Mouse (Mus musculus) T-cell, adult 2 months (primary cell): ENCODE results near the gene Dnase2b.

Source experiments
- DNase-seq: peaks from one replicate; pipeline ENCODE4 v3.0.0; 2022; ENCODE audit warnings: low spot score

Gene Dnase2b

DNA sequence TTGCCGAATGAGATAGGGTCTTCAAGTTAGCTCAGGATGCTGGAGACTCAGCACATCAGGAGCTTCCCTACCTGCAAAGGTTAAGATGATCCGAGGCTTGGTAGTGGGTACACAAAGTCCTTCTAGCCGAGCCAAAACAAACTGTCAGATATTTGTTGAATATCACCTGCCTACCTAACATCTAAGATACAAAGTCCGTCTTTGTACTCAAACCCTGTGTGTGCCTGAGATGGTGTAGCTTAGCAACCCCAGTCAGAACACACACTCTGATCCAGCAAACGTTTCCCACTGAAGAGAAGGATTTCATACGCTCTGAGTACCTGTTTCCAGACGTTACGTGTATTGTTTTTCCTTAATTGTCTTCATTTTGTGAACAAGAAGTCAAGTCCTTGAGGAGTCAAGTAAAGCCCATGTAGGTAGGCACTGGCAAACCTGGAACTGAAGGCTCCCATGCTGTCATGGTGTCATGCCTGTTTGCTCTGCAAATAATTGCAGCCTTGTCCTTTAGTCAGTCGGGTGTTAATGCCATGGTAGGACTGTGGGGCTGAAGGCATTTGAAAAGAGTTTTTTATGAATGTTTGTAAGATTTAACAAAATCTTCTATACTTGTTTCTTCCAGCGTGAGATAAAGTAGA lies 45.1 kb downstream of the Dnase2b start, which contains the start of gene Uox:
Gene Uox (plus strand): TSS at position 279 of the 635 bp plus-strand sequence.
- DNase-seq: no peak

DNA sequence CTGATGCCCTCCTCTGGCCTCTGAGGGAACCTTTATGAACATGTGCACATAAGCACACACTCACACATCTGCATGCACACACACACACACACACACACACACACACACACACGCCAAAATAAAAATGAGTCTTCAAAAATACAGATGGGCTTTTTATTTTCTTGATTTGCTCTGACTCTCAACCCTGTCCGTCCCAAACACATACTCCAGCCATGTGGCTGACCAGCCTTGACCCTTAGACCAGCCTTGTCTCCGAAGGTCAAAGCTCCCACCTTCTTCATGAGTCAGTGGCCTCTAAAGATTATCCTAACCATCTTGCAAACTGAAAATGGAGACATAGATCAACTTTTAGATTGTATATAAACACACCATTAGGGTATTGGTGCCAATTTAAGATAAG lies 45.8 kb downstream of the Dnase2b start:
- no peak for DNase-seq

DNA sequence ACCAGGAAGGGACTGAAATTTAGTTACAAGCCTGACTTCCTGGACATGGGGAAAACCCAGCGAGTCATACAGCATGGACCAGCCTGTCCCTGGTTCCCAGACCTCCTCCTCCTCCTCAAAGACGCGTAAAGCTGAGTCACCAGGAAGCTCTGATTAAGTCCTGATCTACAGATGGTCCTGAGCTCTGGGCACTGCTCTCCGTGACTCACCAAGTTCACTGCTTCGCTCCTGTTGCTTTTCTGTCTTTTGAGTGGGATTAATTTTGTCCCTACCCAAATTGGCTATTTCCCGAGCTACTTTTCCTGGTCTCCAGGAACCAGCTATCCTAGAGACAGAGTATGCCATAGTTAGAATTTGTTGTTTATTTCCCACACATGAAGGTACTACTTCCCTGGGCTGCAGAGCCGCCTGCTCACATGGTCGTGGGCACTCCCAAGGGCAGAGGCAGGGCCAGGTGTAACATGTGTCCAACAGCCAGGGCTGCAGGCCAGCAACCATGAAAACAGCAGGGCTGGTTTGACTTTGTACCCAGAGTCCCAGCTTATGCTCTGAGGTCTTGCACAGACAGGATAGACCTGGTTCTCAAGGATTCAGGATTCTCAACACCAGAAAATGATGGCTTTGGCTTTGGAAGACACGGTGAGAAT lies 47.4 kb downstream of the Dnase2b start:
- no peak for DNase-seq

DNA sequence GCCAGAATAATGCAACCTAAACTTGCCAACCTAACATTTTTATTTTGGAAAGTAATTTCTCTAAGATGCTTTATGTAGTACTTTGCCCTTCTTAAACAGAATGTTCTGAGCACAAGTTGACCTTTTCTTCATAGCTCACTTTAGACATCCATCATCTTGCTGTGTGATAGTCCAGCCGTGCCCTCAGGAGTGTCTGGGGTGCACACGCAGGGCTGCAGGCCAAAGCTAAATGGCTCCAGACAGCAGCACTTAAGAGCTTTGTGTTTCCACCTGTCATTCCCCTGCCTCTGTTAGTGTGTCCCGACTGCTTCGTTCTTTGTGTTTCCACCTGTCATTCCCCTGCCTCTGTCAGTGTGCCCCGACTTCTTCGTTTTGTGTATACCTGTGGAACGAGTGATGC lies 48.0 kb downstream of the Dnase2b start:
- DNase-seq: no peak

DNA sequence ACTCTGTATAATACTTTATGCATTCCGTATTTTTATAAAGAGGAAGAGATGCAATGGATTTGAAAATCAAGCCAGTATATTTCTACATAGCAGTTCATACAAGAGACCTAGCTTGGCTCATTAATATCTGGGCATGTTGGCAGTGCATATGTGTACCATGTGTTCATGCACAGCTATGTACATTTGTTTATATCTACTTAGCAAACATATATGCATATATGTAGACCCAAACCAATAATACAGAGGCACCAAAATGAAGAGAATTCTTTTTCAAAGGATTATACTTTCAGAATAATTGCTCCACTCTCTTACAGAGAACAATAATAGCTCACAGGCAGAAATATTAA lies 50.4 kb downstream of the Dnase2b start:
- no peak for DNase-seq

DNA sequence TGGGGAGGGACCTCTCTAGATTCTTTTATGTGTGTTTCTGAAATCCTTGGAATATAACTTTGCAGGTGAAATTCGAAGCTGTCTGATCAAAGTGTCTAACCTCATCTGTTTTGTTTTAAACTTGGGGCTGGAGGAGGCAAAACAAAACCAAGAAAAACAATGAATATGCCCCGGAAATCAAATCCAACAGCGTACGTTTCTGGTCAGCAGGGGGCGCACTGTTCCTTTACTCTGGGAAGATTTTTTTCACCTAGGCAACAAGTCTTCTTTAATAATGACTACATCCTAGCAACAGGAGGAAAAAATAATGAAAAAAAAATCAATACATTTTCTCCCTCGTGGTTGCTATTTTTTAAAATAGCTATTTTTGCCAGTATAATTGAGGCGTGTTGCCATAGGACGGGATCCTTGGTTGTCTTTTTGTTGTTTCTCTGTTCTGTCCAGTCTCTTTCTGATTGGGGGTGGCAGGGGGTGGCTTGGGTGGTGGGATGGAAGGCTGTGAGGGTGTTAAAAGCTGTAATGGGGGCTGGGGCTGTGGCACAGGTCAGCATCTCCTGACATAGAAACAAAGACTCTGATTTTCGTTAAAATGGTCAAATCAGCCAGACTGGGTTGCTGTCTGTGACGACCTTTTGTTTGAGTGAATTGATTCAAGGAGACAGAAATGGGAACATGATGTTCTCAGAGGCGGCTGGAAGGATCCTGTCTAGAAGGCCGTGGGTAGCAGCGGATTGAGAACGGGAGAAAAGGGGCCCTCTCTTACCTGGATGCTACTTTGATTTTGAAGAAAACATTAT lies 50.9 kb downstream of the Dnase2b start:
- peak; percentile 66 for DNase-seq

DNA sequence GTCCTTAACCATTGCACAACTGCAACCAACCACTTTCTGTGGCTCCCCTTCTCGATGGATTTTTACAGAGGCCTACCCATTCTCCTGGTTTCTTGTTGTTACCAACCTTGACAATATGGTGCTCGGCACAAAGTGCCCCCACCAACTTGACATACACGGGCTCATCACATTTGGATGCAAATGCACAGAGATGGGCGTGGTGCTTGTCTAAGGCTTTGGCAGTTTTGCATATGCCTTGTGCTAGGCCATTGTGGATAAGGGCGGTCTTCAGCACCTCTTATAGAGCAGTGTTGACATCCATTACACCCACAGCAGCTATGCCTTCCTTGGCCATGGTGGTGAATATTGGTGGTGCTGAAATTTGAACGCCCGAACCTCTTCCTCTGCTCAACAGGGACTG lies 52.5 kb downstream of the Dnase2b start:
- no peak for DNase-seq

DNA sequence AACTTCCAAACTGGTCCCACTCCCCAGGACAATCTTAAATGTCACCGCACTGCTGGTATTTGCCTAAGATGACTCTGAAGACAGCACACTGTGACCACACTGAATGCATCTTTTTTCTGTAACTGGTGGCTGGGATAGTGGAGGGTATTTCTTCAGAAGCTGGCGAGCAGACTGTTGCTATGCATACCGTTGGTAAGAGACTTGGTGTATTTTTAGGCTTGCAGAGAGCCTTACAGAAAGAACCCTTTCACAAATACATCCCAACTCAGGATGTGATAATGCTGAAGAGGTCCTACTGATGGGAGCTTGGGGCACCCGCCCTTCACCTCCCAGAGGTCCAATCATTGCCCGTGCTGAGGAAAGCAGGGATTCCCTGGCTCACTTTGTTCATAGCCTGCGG lies 57.9 kb downstream of the Dnase2b start:
- DNase-seq: no peak

DNA sequence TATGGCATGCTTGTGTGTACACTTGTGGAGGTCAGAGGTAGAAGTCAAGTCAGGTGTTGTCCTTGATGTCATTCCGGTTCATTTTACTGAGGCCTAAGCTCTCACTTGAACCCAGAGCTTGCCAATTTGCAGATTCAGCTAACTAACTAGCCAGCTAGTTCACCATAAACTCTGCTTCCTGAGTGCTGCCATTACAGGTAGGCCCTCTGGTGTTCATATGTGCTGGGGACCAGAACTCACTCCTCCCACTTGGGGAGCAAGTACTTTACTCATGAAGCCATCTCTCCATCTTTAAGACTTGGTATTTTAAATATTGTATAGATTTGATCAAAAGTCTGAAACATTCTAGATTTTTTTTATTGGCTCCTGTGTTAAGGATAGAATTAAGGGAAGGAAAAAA lies 58.8 kb downstream of the Dnase2b start:
- DNase-seq: no peak

DNA sequence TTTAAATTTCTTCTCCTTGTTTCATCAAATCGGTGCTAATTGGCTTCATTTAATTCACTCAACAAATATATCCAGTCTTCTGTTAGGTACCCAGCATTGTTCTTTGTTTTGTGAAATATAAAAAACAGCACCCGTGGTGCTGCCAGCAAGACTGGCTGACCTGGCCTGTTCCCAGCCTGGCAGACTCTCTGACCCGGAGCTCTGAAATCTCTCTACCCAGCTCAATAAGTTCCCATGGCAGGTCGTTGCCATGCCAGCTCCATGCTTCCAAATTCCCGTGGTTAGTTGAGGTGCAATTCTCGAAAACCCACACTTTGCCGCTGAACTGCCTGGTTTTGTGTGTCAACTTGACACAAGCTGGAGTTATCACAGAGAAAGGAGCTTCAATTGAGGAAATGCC lies 60.6 kb downstream of the Dnase2b start:
- no peak for DNase-seq

DNA sequence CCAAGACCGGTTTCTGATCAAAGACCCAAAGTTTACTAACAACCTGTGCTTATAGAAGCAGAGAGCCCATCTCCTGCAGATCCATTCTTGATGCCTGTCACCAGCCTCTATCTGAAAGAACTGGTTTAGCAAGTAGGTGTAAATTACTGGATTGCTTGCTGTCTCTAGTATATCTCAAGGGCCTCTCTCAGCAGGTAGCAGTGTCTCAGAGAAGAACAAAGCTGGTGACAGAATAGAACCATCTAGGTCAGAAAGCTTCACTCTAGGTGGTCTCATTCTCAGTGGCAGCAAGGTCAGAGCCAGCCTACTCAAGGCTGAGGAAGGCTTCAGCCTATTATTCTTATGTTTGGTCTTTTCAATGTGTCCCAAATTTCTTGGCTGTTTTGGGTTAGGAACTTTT lies 71.8 kb downstream of the Dnase2b start:
- DNase-seq: no peak

DNA sequence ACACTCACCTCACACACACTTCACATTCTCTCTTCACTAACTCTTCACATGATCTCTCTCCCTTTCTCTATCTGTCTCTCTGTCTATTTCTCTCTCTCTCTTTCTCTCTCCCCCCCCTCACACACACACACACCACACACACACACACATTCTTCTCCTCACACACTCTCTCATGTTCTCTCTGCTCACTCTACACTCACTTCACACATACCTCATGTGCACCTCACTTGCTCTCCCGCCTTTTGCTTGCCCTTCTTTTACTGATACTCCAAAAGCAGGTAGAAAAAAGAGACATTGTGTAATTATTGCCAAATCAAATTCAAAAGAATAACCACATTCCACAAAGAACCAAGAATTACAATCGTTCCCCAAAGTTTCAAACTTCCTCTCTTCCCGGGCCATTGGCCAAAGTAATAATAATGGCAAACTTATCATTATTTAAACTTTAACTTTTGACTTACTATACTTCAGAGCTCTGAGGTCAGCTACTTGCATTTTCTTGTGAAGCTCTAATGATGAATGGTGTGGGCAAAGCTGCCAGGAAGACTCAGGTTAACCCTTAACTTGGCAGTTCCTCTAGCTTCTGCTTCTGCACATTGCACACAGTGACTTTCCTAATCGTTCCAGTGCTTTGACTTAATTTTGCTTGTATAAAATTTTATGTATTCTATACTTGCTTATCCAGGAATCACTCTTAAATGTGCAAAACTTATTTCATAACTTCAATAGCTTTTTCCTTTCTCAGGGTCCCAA lies 74.7 kb downstream of the Dnase2b start:
- DNase-seq: no peak

DNA sequence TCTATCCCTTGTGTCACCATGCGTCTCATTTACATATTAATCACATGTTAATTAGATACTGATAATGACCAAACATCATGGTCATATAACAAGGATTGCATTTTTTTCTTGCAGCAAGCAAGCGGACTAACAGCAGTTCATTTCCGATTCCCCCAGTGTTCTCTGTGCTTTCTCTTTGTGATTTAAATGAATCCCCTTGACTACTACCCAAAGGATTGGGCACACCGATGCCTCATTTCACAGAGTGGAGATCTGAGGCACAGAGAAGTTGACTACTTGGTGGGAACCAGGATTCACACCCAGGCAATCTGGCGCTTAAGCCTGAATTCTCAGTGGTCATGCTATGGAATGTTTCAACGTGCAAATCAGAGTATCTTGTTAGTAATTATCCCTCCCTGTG lies 80.4 kb downstream of the Dnase2b start:
- DNase-seq: no peak
